Mouse (Mus musculus) retina, embryonic 14.5 days (tissue): ENCODE measurements at regions not wholly inside any gene's neighbourhood (a gene's known extent, or its start where the extent isn't known, plus 50 kb on each side); places are given as distances from the start of the nearest gene placed in this dataset.

Source experiments
- DNase-seq: peaks from one replicate; pipeline ENCODE4 v3.0.0-alpha.2; 2015; ENCODE audit warnings: low spot score

DNA sequence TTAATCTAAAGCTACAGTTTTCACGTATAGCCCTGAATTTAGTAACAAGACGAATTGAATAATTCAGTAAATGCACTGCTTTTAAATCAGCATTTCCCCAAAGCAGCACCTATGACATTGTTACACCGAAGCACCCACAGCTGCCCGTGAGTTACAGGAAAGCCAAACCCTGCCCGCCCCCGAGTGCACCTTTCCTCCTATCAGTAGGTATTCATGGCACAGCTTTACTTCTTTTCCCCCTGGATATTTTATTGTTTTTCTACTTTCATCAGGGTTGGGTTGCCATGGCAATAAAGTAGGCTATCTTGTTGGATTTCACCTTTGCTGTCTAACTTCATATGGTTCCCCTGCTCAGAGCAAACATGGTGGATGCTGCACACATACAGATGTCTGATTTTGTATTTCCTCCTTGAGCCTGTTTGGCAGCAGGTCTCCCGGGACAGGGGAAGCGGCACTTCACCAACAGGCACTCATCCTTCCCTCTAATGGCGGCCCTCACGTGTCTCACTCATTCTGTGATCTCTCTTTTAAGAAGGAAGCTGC is 273.5 kb downstream of the Amy2a5 start:
- no peak for DNase-seq

- no peak for DNase-seq
Measured at GRCm38 (mm10) chr3:112953403-112954050, 305.1 kb downstream of the Amy2a5 start.

DNA sequence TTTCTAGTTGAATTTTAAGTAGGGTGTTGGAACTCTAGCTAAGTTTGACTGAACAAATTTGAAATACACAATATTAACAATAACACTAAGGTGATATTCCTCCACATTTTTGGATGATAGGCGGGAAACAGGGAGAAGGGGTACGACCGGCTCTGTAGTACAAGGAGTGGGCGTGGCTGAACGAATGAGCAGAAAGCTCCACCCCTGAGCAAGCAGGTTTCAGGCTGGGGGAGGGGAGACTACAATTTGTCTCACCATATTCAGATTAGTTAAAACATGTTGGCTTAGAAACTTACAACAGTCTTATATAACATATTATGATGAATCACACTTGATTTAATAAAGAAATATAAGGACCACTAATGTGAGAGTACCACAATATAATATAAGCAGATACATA is 306.4 kb downstream of the Amy2a5 start:
- no peak for DNase-seq

DNA sequence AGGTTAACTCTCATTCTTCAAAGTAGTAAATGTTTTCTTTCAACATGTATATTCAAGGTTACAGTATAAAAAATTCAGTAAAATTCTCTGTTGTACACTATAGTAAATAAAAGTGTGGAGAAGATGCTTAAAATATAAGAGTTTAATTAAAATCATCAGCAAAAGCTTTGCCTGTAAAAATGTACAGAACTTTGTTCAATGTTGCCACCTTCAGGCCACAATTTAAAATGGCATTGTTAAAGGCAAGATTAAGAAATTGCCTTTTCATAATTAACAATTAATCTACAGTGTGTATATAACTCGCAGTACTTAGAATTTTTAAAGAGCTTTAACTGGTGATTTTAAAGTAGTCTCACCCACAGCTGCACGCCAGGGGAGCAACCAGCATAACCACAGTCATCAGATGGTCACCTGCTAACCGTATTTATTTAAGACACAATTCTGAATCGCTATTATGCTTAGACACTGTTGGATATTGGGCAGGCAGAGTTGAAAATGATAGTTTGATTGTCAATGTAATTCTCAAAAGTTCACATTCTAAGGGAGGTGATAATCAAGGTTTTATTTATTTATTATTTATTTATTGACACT is 316.5 kb downstream of the Amy2a5 start:
- peak; percentile 23 for DNase-seq
